Mouse (Mus musculus) heart, embryonic 12.5 days (tissue): ENCODE measurements at regions not wholly inside any gene's neighbourhood (a gene's known extent, or its start where the extent isn't known, plus 50 kb on each side); places are given as distances from the start of the nearest gene placed in this dataset.

Experiments used
- ATAC-seq: fragments of 200-750 bp; cut with Nextera tagmentation; 2 replicates; pipeline ENCODE4 v1.8.0; 2017; ENCODE audit warnings: moderate TSS enrichment, moderate library complexity; ENCODE audit not compliant: insufficient number of reproducible peaks, low FRiP score
- H3K27ac ChIP-seq: fragments of 300-500 bp; sonication (generic); 2 replicates; pipeline ENCODE4 v1.5.1; 2016; ENCODE audit warnings: mild to moderate bottlenecking, moderate library complexity; ENCODE audit not compliant: poor library complexity, severe bottlenecking
- H3K27me3 ChIP-seq: fragments of 300-500 bp; sonication (generic); replicated peaks from 2 replicates; pipeline ENCODE4 v1.6.1; 2016; ENCODE audit warnings: mild to moderate bottlenecking, moderate library complexity
- H3K36me3 ChIP-seq: fragments of 300-500 bp; sonication (generic); 2 replicates; pipeline ENCODE4 v1.6.1; 2016; ENCODE audit warnings: mild to moderate bottlenecking, moderate library complexity
- H3K4me1 ChIP-seq: fragments of 300-500 bp; sonication (generic); replicated peaks from 2 replicates; pipeline ENCODE4 v1.6.1; 2016; ENCODE audit warnings: mild to moderate bottlenecking
- H3K4me2 ChIP-seq: fragments of 300-500 bp; sonication (generic); 2 replicates; pipeline ENCODE4 v1.6.1; 2016; ENCODE audit warnings: mild to moderate bottlenecking, moderate library complexity
- H3K4me3 ChIP-seq: fragments of 300-500 bp; sonication (generic); 2 replicates; pipeline ENCODE4 v1.5.1; 2016; ENCODE audit warnings: mild to moderate bottlenecking
- H3K9ac ChIP-seq: fragments of 300-500 bp; sonication (generic); 2 replicates; pipeline ENCODE4 v1.6.1; 2016; ENCODE audit warnings: mild to moderate bottlenecking, moderate library complexity
- H3K9me3 ChIP-seq: fragments of 300-500 bp; sonication (generic); replicated peaks from 2 replicates; pipeline ENCODE4 v1.6.1; 2016; ENCODE audit warnings: mild to moderate bottlenecking, moderate library complexity
- WGBS: fragments of 180-500 bp; shearing (Covaris S2); methylation state at CpG from one replicate; pipeline ENCODE4 v1.1.7; 2016; 5-methylcytosine and 5-hydroxymethylcytosine counted together

DNA sequence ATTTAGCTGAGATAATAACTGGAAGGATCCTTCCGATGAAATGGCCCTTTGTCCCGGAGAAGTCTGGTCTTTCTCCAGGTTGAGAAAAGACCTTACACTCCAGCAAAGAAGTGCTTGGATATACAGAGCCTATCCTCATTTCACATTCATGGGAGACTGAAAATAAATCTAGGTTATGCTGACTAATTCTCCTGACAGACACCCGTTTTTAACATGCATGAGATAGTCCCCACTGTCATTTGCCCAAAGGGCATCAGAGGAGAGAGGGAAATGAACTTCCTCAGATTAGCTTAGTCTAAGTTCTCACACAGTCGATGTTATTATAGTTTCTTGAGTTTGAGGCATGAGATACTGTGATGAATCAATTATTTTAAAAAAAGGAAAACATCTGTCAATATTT lies 99.7 kb upstream of the Irak1bp1 start:
- Histone ChIP-seq H3K27me3 (no peaks in the 10 kb centered on the region), H3K4me3 (no peak overlapping the region), H3K27ac (no peak overlapping the region), H3K4me1 (no peaks in the 10 kb centered on the region), H3K4me2 (no peak overlapping the region), H3K36me3 (no peaks in the 10 kb centered on the region), H3K9me3 (0 out of 2 replicates have a peak, but pooled peaks cover 2% of the 10 kb centered on the region), H3K9ac (no peak overlapping the region)
- WGBS: 69% methylated on average over 4 of the region's 4 CpGs
- ATAC-seq: no peak

DNA sequence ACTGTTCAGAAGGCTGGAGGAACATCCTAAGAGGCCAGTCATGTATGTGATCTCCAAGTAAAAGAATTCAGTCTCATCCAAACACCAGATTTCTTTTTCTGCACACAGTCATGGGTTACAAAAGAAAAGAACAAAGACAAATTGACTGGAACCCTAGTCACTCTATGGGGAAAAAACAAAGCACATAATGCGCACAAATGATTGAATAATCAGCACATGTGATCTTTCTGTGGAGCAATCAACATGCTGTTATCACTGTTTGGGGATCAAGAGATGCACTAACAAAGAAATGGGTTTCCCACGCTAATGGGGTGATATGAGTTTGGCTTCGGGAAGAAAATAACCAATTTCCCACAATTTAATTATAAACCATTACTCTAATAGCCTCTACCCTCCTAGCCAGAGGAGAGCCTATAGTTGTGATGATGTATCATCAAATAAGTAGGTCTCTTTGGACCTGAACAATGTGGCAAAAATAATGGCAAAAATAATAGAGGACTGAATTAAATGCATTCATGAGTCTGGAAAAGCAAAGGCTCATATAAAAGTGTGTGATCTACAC lies 96.2 kb upstream of the Irak1bp1 start:
- Histone ChIP-seq H3K36me3 (no peaks in the 10 kb centered on the region), H3K9ac (no peak overlapping the region), H3K4me2 (no peak overlapping the region), H3K4me3 (no peak overlapping the region), H3K27ac (no peak overlapping the region), H3K27me3 (no peaks in the 10 kb centered on the region), H3K9me3 (0 out of 2 replicates have a peak, but pooled peaks cover 2% of the 10 kb centered on the region), H3K4me1 (no peaks in the 10 kb centered on the region)
- ATAC-seq: no peak
- 68% methylated on average over 3 of the region's 3 CpGs for WGBS

DNA sequence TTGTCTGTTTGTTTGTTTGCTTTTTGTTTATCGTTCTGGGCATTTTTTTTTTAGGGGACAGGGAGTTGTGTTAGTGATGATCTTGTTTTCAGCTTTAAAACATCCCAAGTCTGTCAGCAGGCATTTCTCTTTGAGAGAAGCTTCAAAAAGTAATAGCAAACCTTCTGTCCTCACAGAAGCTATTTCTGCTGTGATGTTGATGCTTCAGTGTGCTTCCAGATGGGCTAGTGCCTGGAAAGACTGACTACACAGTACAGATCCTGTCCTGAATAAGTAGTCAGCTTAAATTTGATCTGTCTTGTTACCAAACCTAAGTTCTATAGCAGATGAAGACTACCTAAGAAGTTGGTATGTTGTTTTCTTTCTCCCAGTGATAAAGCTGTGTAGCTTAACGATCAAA lies 94.4 kb upstream of the Irak1bp1 start:
- 48% methylated on average over 2 of the region's 2 CpGs for WGBS
- Histone ChIP-seq H3K4me3 (no peak overlapping the region), H3K27ac (no peak overlapping the region), H3K36me3 (no peaks in the 10 kb centered on the region), H3K9me3 (0 out of 2 replicates have a peak, but pooled peaks cover 2% of the 10 kb centered on the region), H3K9ac (no peak overlapping the region), H3K4me1 (no peaks in the 10 kb centered on the region), H3K4me2 (no peak overlapping the region), H3K27me3 (no peaks in the 10 kb centered on the region)
- ATAC-seq: no peak

DNA sequence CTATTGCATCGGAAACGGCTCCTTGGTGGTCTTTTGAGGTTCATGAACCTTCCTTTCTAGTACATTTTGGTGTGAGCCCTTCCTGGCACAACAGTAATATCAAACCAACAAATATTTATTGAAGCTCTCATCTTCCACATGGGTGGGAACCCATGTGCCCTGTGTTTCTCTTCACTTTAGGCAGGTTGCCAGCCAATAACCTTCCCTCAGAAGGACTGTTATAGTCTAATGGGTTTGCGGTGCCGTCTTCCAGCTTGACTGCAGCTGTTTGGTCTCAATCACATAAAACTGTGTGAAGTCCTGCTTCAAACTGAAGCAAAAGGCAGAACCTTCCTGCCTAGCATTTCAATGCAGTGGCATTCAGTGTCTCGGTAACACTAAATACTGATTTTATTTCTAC lies 69.4 kb upstream of the Irak1bp1 start:
- no peak overlapping the region for H3K27ac ChIP-seq
- ATAC-seq: no peak
- no peak overlapping the region for H3K4me3 ChIP-seq
- no peaks in the 10 kb centered on the region for H3K36me3 ChIP-seq
- 80% methylated on average over 5 of the region's 5 CpGs for WGBS
- H3K4me1 ChIP-seq: no peaks in the 10 kb centered on the region
- H3K4me2 ChIP-seq: no peak overlapping the region
- H3K9ac ChIP-seq: no peak overlapping the region
- H3K27me3 ChIP-seq: no peaks in the 10 kb centered on the region
- 0 out of 2 replicates have a peak, but pooled peaks cover 3% of the 10 kb centered on the region for H3K9me3 ChIP-seq

DNA sequence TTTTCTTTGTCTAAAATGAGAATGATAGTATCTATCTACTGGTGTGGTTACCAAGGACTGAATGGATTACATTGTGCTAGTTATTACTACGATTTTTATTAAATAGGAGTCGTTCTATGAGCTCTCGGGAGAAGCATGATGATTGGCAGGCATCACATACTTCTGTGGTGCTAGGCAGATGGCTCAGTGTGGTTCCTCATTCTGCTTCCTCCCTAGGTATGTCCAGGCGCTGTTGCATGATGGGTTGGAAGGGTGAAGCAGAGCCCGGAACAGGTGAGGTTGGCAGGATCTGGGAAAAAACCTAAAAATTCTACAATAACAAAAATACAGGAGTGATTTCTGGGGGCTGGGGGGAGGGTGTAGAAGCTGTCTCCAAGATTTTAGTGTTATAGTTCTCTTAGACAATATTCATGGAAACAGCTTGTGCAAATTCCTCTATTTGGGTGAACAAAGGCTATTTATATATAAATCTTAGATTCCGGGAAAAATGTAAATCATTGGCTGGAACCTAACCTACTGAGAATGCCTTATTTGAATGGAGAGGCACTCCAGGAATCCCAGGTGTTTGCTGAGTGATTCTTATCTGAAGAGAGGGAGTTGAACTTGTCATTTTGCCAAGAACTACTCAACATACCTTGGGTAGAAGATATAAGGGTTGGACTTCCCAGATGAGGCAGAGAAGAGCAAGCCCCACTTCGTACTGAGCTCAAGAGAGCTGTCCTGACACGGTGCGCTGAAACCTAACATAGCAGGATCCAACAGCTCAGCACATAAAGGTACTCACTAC lies 68.5 kb upstream of the Irak1bp1 start:
- no peak for ATAC-seq
- no peaks in the 10 kb centered on the region for H3K4me1 ChIP-seq
- 0 out of 2 replicates have a peak, but pooled peaks cover 3% of the 10 kb centered on the region for H3K9me3 ChIP-seq
- H3K4me3 ChIP-seq: no peak overlapping the region
- no peaks in the 10 kb centered on the region for H3K27me3 ChIP-seq
- no peaks in the 10 kb centered on the region for H3K36me3 ChIP-seq
- no peak overlapping the region for H3K27ac ChIP-seq
- H3K9ac ChIP-seq: no peak overlapping the region
- WGBS: 79% methylated on average over 9 of the region's 9 CpGs
- H3K4me2 ChIP-seq: no peak overlapping the region

DNA sequence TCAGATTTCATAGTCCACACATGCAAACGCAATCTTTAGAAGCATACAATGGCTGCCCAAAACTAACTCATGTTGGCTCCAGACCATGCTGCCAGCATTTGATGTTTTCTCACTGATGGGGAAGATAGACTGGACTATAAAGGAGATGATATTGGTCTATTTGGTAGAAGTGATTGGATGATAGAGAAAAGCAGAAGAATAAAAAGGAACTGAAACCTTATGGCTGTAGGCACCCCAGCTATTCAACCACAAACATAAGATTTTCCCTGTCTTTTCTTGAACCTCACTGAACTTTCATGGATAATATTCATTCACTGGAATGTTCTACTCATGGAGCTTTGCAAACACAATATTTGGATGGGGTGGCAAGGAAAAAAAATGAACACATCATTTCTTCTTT lies 65.7 kb upstream of the Irak1bp1 start:
- Histone ChIP-seq H3K36me3 (no peaks in the 10 kb centered on the region), H3K4me3 (no peak overlapping the region), H3K9me3 (0 out of 2 replicates have a peak, but pooled peaks cover 7% of the 10 kb centered on the region), H3K4me1 (no peaks in the 10 kb centered on the region), H3K4me2 (no peak overlapping the region), H3K27me3 (no peaks in the 10 kb centered on the region), H3K27ac (no peak overlapping the region), H3K9ac (no peak overlapping the region)
- WGBS: 80% methylated on average over 1 of the region's 1 CpGs
- ATAC-seq: no peak
